Mouse (Mus musculus): Measurements from ENCODE around the gene Cacna1i. TPM values are rescaled to one million over a fixed set of nuclear protein-coding genes. Genes with fewer than 3 reads are reported as not detected.

The Cacna1i gene
- polyA plus RNA-seq, 1 experiment from 2014 or later = 0.04 TPM

GRCm38 (mm10) chr15:80401387-80401898 is 114.4 kb downstream of the Cacna1i start:
- Histone ChIP-seq H3K4me1 (replicated peaks) (peaks cover 23% of the 10 kb centered on the region), H3K4me3 (no peak overlapping the region), H3K9me3 (0 out of 2 replicates have a peak, but pooled peaks cover 3% of the 10 kb centered on the region), H3K27me3 (ENCODE audit: insufficient read depth, poor library complexity, severe bottlenecking) (no peaks in the 10 kb centered on the region), H3K27ac (no peak overlapping the region), H3K36me3 (no peaks in the 10 kb centered on the region)
- 44% methylated on average over 2 of the region's 2 CpGs for WGBS
- no peak for DNase-seq (ENCODE audit: low spot score)

GRCm38 (mm10) chr15:80401980-80402379 is 114.9 kb downstream of the Cacna1i start:
- Histone ChIP-seq H3K27ac (no peak overlapping the region), H3K9me3 (0 out of 2 replicates have a peak, but pooled peaks cover 3% of the 10 kb centered on the region), H3K27me3 (ENCODE audit: insufficient read depth, poor library complexity, severe bottlenecking) (no peaks in the 10 kb centered on the region), H3K4me3 (no peak overlapping the region), H3K4me1 (replicated peaks) (peaks cover 23% of the 10 kb centered on the region), H3K36me3 (no peaks in the 10 kb centered on the region)
- WGBS = 43% methylated on average over 8 of the region's 8 CpGs
- DNase-seq (ENCODE audit: low spot score) = peak; percentile 12

- 71% methylated on average over 1 of the region's 1 CpGs for WGBS
- no peaks in the 10 kb centered on the region for H3K36me3 ChIP-seq
- no peak overlapping the region for H3K4me3 ChIP-seq
- H3K27me3 ChIP-seq (ENCODE audit: insufficient read depth, poor library complexity, severe bottlenecking) = no peaks in the 10 kb centered on the region
- peaks cover 17% of the 10 kb centered on the region for H3K4me1 ChIP-seq (replicated peaks)
- no peak overlapping the region for H3K27ac ChIP-seq
- H3K9me3 ChIP-seq = no peaks in the 10 kb centered on the region
- DNase-seq (ENCODE audit: low spot score) = no peak
These were observed 120.8 kb downstream of the Cacna1i start for GRCm38 (mm10) chr15:80407873-80408272.

GRCm38 (mm10) chr15:80410661-80411060 is 123.6 kb downstream of the Cacna1i start:
- H3K36me3 ChIP-seq = no peaks in the 10 kb centered on the region
- H3K4me3 ChIP-seq = no peak overlapping the region
- peaks cover 14% of the 10 kb centered on the region for H3K4me1 ChIP-seq (replicated peaks)
- no peak overlapping the region for H3K27ac ChIP-seq
- H3K27me3 ChIP-seq (ENCODE audit: insufficient read depth, poor library complexity, severe bottlenecking) = no peaks in the 10 kb centered on the region
- no peaks in the 10 kb centered on the region for H3K9me3 ChIP-seq
- DNase-seq (ENCODE audit: low spot score) = no peak
- 57% methylated on average over 7 of the region's 7 CpGs for WGBS

GRCm38 (mm10) chr15:80413070-80413469 is 126.0 kb downstream of the Cacna1i start:
- DNase-seq (ENCODE audit: low spot score) = no peak
- Histone ChIP-seq H3K27me3 (ENCODE audit: insufficient read depth, poor library complexity, severe bottlenecking) (no peaks in the 10 kb centered on the region), H3K9me3 (no peaks in the 10 kb centered on the region), H3K36me3 (no peaks in the 10 kb centered on the region), H3K4me1 (replicated peaks) (peaks cover 14% of the 10 kb centered on the region), H3K27ac (no peak overlapping the region), H3K4me3 (no peak overlapping the region)
- WGBS = 82% methylated on average over 4 of the region's 4 CpGs

GRCm38 (mm10) chr15:80413988-80414721 is 127.1 kb downstream of the Cacna1i start:
- H3K9me3 ChIP-seq = no peaks in the 10 kb centered on the region
- H3K4me3 ChIP-seq = no peak overlapping the region
- 90% methylated on average over 17 of the region's 17 CpGs for WGBS
- H3K27ac ChIP-seq = no peak overlapping the region
- no peaks in the 10 kb centered on the region for H3K27me3 ChIP-seq (ENCODE audit: insufficient read depth, poor library complexity, severe bottlenecking)
- H3K36me3 ChIP-seq = no peaks in the 10 kb centered on the region
- no peak for DNase-seq (ENCODE audit: low spot score)
- H3K4me1 ChIP-seq (replicated peaks) = 0 out of 2 replicates have a peak, but pooled peaks cover 9% of the 10 kb centered on the region

- Histone ChIP-seq H3K4me3 (no peak overlapping the region), H3K9me3 (no peaks in the 10 kb centered on the region), H3K27me3 (ENCODE audit: insufficient read depth, poor library complexity, severe bottlenecking) (no peaks in the 10 kb centered on the region), H3K27ac (no peak overlapping the region), H3K36me3 (no peaks in the 10 kb centered on the region), H3K4me1 (replicated peaks) (0 out of 2 replicates have a peak, but pooled peaks cover 9% of the 10 kb centered on the region)
- no peak for DNase-seq (ENCODE audit: low spot score)
- WGBS = 88% methylated on average over 4 of the region's 4 CpGs
These were observed 128.1 kb downstream of the Cacna1i start for GRCm38 (mm10) chr15:80415132-80415531.

- Histone ChIP-seq H3K36me3 (no peaks in the 10 kb centered on the region), H3K27me3 (ENCODE audit: insufficient read depth, poor library complexity, severe bottlenecking) (no peaks in the 10 kb centered on the region), H3K9me3 (no peaks in the 10 kb centered on the region), H3K27ac (no peak overlapping the region), H3K4me3 (no peak overlapping the region), H3K4me1 (replicated peaks) (0 out of 2 replicates have a peak, but pooled peaks cover 7% of the 10 kb centered on the region)
- WGBS = 65% methylated on average over 9 of the region's 9 CpGs
- no peak for DNase-seq (ENCODE audit: low spot score)
These were observed 130.0 kb downstream of the Cacna1i start for GRCm38 (mm10) chr15:80417066-80417465.

- Histone ChIP-seq H3K27ac (no peak overlapping the region), H3K9me3 (no peaks in the 10 kb centered on the region), H3K4me1 (replicated peaks) (0 out of 2 replicates have a peak, but pooled peaks cover 5% of the 10 kb centered on the region), H3K27me3 (ENCODE audit: insufficient read depth, poor library complexity, severe bottlenecking) (no peaks in the 10 kb centered on the region), H3K4me3 (no peak overlapping the region), H3K36me3 (no peaks in the 10 kb centered on the region)
- 71% methylated on average over 2 of the region's 2 CpGs for WGBS
- DNase-seq (ENCODE audit: low spot score) = no peak
These were observed 131.1 kb downstream of the Cacna1i start for GRCm38 (mm10) chr15:80418146-80418545.

GRCm38 (mm10) chr15:80430324-80430723 is 143.3 kb downstream of the Cacna1i start:
- H3K4me1 ChIP-seq (replicated peaks) = peaks cover 28% of the 10 kb centered on the region
- no peak for DNase-seq (ENCODE audit: low spot score)
- no peaks in the 10 kb centered on the region for H3K27me3 ChIP-seq (ENCODE audit: insufficient read depth, poor library complexity, severe bottlenecking)
- H3K36me3 ChIP-seq = no peaks in the 10 kb centered on the region
- 0 out of 2 replicates have a peak overlapping the region, but pooled peaks have one; percentile 40 for H3K27ac ChIP-seq
- no peaks in the 10 kb centered on the region for H3K9me3 ChIP-seq
- 81% methylated on average over 11 of the region's 11 CpGs for WGBS
- H3K4me3 ChIP-seq = no peak overlapping the region

- Histone ChIP-seq H3K4me1 (replicated peaks) (peaks cover 21% of the 10 kb centered on the region; the same call in 1 of the 2 replicates), H3K9me3 (no peaks in the 10 kb centered on the region), H3K4me3 (no peak overlapping the region), H3K36me3 (no peaks in the 10 kb centered on the region), H3K27ac (no peak overlapping the region), H3K27me3 (ENCODE audit: insufficient read depth, poor library complexity, severe bottlenecking) (0 out of 2 replicates have a peak, but pooled peaks cover 4% of the 10 kb centered on the region)
- DNase-seq (ENCODE audit: low spot score) = no peak
- 87% methylated on average over 5 of the region's 5 CpGs for WGBS
These were observed 149.9 kb downstream of the Cacna1i start for GRCm38 (mm10) chr15:80436961-80437360.

GRCm38 (mm10) chr15:80437996-80438395 is 151.0 kb downstream of the Cacna1i start:
- Histone ChIP-seq H3K4me3 (no peak overlapping the region), H3K36me3 (no peaks in the 10 kb centered on the region), H3K9me3 (no peaks in the 10 kb centered on the region), H3K27ac (peak overlapping the region; percentile 40; the same call in 1 of the 2 replicates), H3K27me3 (ENCODE audit: insufficient read depth, poor library complexity, severe bottlenecking) (0 out of 2 replicates have a peak, but pooled peaks cover 4% of the 10 kb centered on the region), H3K4me1 (replicated peaks) (peaks cover 13% of the 10 kb centered on the region; the same call in 1 of the 2 replicates)
- WGBS = 79% methylated on average over 9 of the region's 9 CpGs
- DNase-seq (ENCODE audit: low spot score) = no peak

GRCm38 (mm10) chr15:80438423-80438822 is 151.4 kb downstream of the Cacna1i start:
- Histone ChIP-seq H3K27ac (peak overlapping the region; percentile 40; the same call in 1 of the 2 replicates), H3K4me3 (no peak overlapping the region), H3K4me1 (replicated peaks) (peaks cover 13% of the 10 kb centered on the region; the same call in 1 of the 2 replicates), H3K36me3 (no peaks in the 10 kb centered on the region), H3K9me3 (no peaks in the 10 kb centered on the region), H3K27me3 (ENCODE audit: insufficient read depth, poor library complexity, severe bottlenecking) (0 out of 2 replicates have a peak, but pooled peaks cover 4% of the 10 kb centered on the region)
- DNase-seq (ENCODE audit: low spot score) = no peak
- 80% methylated on average over 9 of the region's 9 CpGs for WGBS

All from hindbrain, embryonic 10.5 days (tissue).